Mouse (Mus musculus) CH12.LX (cell line): ENCODE measurements around the gene Dll3. TPM values are rescaled to one million over a fixed set of nuclear protein-coding genes. Genes with fewer than 3 reads are reported as not detected.

Experiments used
- DNase-seq: peaks from one replicate; pipeline ENCODE4 v3.0.0-alpha.2; 2013; ENCODE audit errors: extremely low read depth
- H3K27ac ChIP-seq: 2 replicates; pipeline ENCODE4 v1.5.1; 2012; ENCODE audit warnings: low read depth, mild to moderate bottlenecking, control low read depth, moderate library complexity; ENCODE audit not compliant: insufficient read depth
- H3K27me3 ChIP-seq: replicated peaks from 2 replicates; pipeline ENCODE3; 2012; ENCODE audit warnings: inconsistent platforms
- H3K36me3 ChIP-seq, 2 experiments: replicated peaks in 1 of 2; 2 replicates each; pipeline versions ENCODE3 to v1.6.1; 2012; ENCODE audit warnings: inconsistent platforms in 1 of 2, low read length in 1 of 2, mild to moderate bottlenecking in 1 of 2, mixed read lengths in 1 of 2, moderate library complexity in 1 of 2; ENCODE audit not compliant: control insufficient read depth in 1 of 2, insufficient read depth in 1 of 2
- H3K4me1 ChIP-seq, 2 experiments: 2 replicates each; pipeline ENCODE4 v1.6.1; 2012; ENCODE audit warnings: inconsistent platforms in 1 of 2, moderate library complexity in 1 of 2; ENCODE audit not compliant: insufficient read depth in 2 of 2, control insufficient read depth in 1 of 2
- H3K4me2 ChIP-seq: 2 replicates; pipeline ENCODE4 v1.6.1; 2012; ENCODE audit warnings: low read depth, mild to moderate bottlenecking, control low read depth; ENCODE audit not compliant: poor library complexity, insufficient read depth, severe bottlenecking
- H3K4me3 ChIP-seq, 3 experiments: fragments of 150-350 bp in 1 of 3; sonication (generic) in 1 of 3; replicated peaks in 1 of 3; 2 replicates each; pipeline versions ENCODE3 to v1.5.1; 2011 to 2012; ENCODE audit warnings: low read depth in 2 of 3, low read length in 2 of 3, mild to moderate bottlenecking in 2 of 3, moderate library complexity in 2 of 3, control low read depth in 1 of 3, improper control_type of control experiment in 1 of 3, inconsistent platforms in 1 of 3, mixed read lengths in 1 of 3; ENCODE audit not compliant: poor library complexity in 1 of 3
- H3K79me2 ChIP-seq: replicated peaks from 2 replicates; pipeline ENCODE4 v1.6.1; 2012; ENCODE audit warnings: mild to moderate bottlenecking, moderate library complexity; ENCODE audit not compliant: control insufficient read depth, poor library complexity, insufficient read depth, severe bottlenecking; ENCODE audit errors: extremely low read depth
- H3K9ac ChIP-seq: 2 replicates; pipeline ENCODE4 v1.6.1; 2012; ENCODE audit warnings: low read depth, mild to moderate bottlenecking, control low read depth, moderate library complexity; ENCODE audit not compliant: insufficient read depth
- H3K9me3 ChIP-seq: replicated peaks from 2 replicates; pipeline ENCODE3; 2012; ENCODE audit warnings: low read length, inconsistent platforms, mixed read lengths
- BHLHE40 ChIP-seq: IDR thresholded peaks from 2 replicates; pipeline ENCODE4 v1.6.1; 2011; ENCODE audit warnings: mild to moderate bottlenecking, low read depth, low read length, improper control_type of control experiment
- CHD1 ChIP-seq: IDR thresholded peaks from 2 replicates; pipeline ENCODE4 v1.6.1; 2012; ENCODE audit warnings: low read depth, low read length, improper control_type of control experiment, inconsistent platforms
- CHD2 ChIP-seq: IDR thresholded peaks from 2 replicates; pipeline ENCODE4 v1.6.1; 2011; ENCODE audit warnings: low read length, improper control_type of control experiment
- CTCF ChIP-seq, 2 experiments: IDR thresholded peaks in 1 of 2; conservative IDR thresholded peaks in 1 of 2; 2 replicates each; pipeline ENCODE4 v1.5.1; 2011 to 2012; ENCODE audit warnings: low read depth in 2 of 2, low read length in 2 of 2, improper control_type of control experiment in 1 of 2, inconsistent platforms in 1 of 2, mild to moderate bottlenecking in 1 of 2, moderate library complexity in 1 of 2
- E2F4 ChIP-seq: IDR thresholded peaks from 2 replicates; pipeline ENCODE4 v1.6.1; 2011; ENCODE audit warnings: low read depth, low read length, improper control_type of control experiment; ENCODE audit not compliant: insufficient replicate concordance
- ELF1 ChIP-seq: IDR thresholded peaks from 2 replicates; pipeline ENCODE4 v1.6.1; 2014; ENCODE audit warnings: low read depth, mild to moderate bottlenecking, inconsistent platforms, low read length, improper control_type of control experiment
- EP300 ChIP-seq: IDR thresholded peaks from 2 replicates; pipeline ENCODE4 v1.6.1; 2011; ENCODE audit warnings: low read length, improper control_type of control experiment
- ETS1 ChIP-seq: conservative IDR thresholded peaks from 2 replicates; pipeline ENCODE4 v1.6.1; 2012; ENCODE audit warnings: low read depth, mild to moderate bottlenecking, inconsistent platforms, low read length, improper control_type of control experiment, moderate library complexity
- GABPA ChIP-seq: IDR thresholded peaks from 2 replicates; pipeline ENCODE4 v1.6.1; 2012; ENCODE audit warnings: low read depth, low read length, improper control_type of control experiment, inconsistent platforms; ENCODE audit not compliant: insufficient replicate concordance
- HCFC1 ChIP-seq: IDR thresholded peaks from 2 replicates; pipeline ENCODE4 v1.6.1; 2012; ENCODE audit warnings: low read depth, mild to moderate bottlenecking, inconsistent platforms, low read length, improper control_type of control experiment
- IRF4 ChIP-seq: IDR thresholded peaks from 2 replicates; pipeline ENCODE4 v1.6.1; 2014; ENCODE audit warnings: low read depth, mild to moderate bottlenecking, inconsistent platforms, low read length, improper control_type of control experiment
- JUN ChIP-seq: IDR thresholded peaks from 2 replicates; pipeline ENCODE4 v1.6.1; 2011; ENCODE audit warnings: low read depth, mild to moderate bottlenecking, low read length, improper control_type of control experiment, moderate library complexity; ENCODE audit not compliant: insufficient read depth
- JUND ChIP-seq: conservative IDR thresholded peaks from 2 replicates; pipeline ENCODE4 v1.6.1; 2011; ENCODE audit warnings: low read depth, low read length, improper control_type of control experiment
- KAT2A ChIP-seq: IDR thresholded peaks from 2 replicates; pipeline ENCODE4 v1.6.1; 2012; ENCODE audit warnings: low read length, improper control_type of control experiment, inconsistent platforms; ENCODE audit not compliant: insufficient replicate concordance
- MAFK ChIP-seq: IDR thresholded peaks from 2 replicates; pipeline ENCODE4 v1.6.1; 2011; ENCODE audit warnings: low read length, improper control_type of control experiment; ENCODE audit not compliant: insufficient replicate concordance
- MAX ChIP-seq: IDR thresholded peaks from 2 replicates; pipeline ENCODE4 v1.6.1; 2011; ENCODE audit warnings: low read length, improper control_type of control experiment
- MAZ ChIP-seq: IDR thresholded peaks from 2 replicates; pipeline ENCODE4 v1.6.1; 2012; ENCODE audit warnings: low read depth, mild to moderate bottlenecking, inconsistent platforms, low read length, improper control_type of control experiment, moderate library complexity
- MEF2A ChIP-seq: IDR thresholded peaks from 2 replicates; pipeline ENCODE4 v1.6.1; 2014; ENCODE audit warnings: low read depth, mild to moderate bottlenecking, inconsistent platforms, low read length, improper control_type of control experiment, borderline replicate concordance
- MXI1 ChIP-seq: IDR thresholded peaks from 2 replicates; pipeline ENCODE4 v1.6.1; 2011; ENCODE audit warnings: mild to moderate bottlenecking, low read depth, low read length, improper control_type of control experiment
- MYC ChIP-seq: IDR thresholded peaks from 2 replicates; pipeline ENCODE4 v1.6.1; 2011; ENCODE audit warnings: low read depth, mild to moderate bottlenecking, improper control_type of control experiment, low read length
- NELFE ChIP-seq: IDR thresholded peaks from 2 replicates; pipeline ENCODE4 v1.6.1; 2011; ENCODE audit warnings: low read depth, low read length, improper control_type of control experiment
- NRF1 ChIP-seq: IDR thresholded peaks from 2 replicates; pipeline ENCODE4 v1.6.1; 2014; ENCODE audit warnings: low read depth, mild to moderate bottlenecking, inconsistent platforms, low read length, improper control_type of control experiment, moderate library complexity
- PAX5 ChIP-seq: IDR thresholded peaks from 2 replicates; pipeline ENCODE4 v1.6.1; 2012; ENCODE audit warnings: low read length, inconsistent platforms, mixed read lengths
- POLR2A ChIP-seq: IDR thresholded peaks from 2 replicates; pipeline ENCODE4 v1.6.1; 2011; ENCODE audit warnings: low read depth, mild to moderate bottlenecking, improper control_type of control experiment, low read length
- POLR2AphosphoS2 ChIP-seq: IDR thresholded peaks from 2 replicates; pipeline ENCODE4 v1.6.1; 2011; ENCODE audit warnings: low read depth, low read length, improper control_type of control experiment
- RAD21 ChIP-seq: IDR thresholded peaks from 2 replicates; pipeline ENCODE4 v1.6.1; 2011; ENCODE audit warnings: low read depth, mild to moderate bottlenecking, low read length, improper control_type of control experiment, moderate library complexity
- RCOR1 ChIP-seq: conservative IDR thresholded peaks from 2 replicates; pipeline ENCODE4 v1.6.1; 2012; ENCODE audit warnings: low read depth, mild to moderate bottlenecking, inconsistent platforms, low read length, improper control_type of control experiment
- SIN3A ChIP-seq: IDR thresholded peaks from 2 replicates; pipeline ENCODE4 v1.6.1; 2012; ENCODE audit warnings: low read length, improper control_type of control experiment, inconsistent platforms
- SMC3 ChIP-seq: IDR thresholded peaks from 2 replicates; pipeline ENCODE4 v1.6.1; 2011; ENCODE audit warnings: low read depth, low read length, improper control_type of control experiment
- TBP ChIP-seq: conservative IDR thresholded peaks from 2 replicates; pipeline ENCODE4 v1.6.1; 2011; ENCODE audit warnings: low read depth, low read length, improper control_type of control experiment
- TCF12 ChIP-seq: IDR thresholded peaks from 2 replicates; pipeline ENCODE4 v1.6.1; 2014; ENCODE audit warnings: low read depth, mild to moderate bottlenecking, inconsistent platforms, low read length, improper control_type of control experiment
- UBTF ChIP-seq: IDR thresholded peaks from 2 replicates; pipeline ENCODE4 v1.6.1; 2012; ENCODE audit warnings: low read depth, mild to moderate bottlenecking, inconsistent platforms, low read length, improper control_type of control experiment, moderate library complexity
- USF1 ChIP-seq: IDR thresholded peaks from 2 replicates; pipeline ENCODE4 v1.6.1; 2014; ENCODE audit warnings: low read depth, mild to moderate bottlenecking, inconsistent platforms, low read length, improper control_type of control experiment
- USF2 ChIP-seq: conservative IDR thresholded peaks from 2 replicates; pipeline ENCODE4 v1.6.1; 2011; ENCODE audit warnings: low read depth, low read length, improper control_type of control experiment
- ZC3H11A ChIP-seq: IDR thresholded peaks from 2 replicates; pipeline ENCODE4 v1.6.1; 2012; ENCODE audit warnings: low read depth, mild to moderate bottlenecking, inconsistent platforms, low read length, improper control_type of control experiment
- ZKSCAN1 ChIP-seq: IDR thresholded peaks from 2 replicates; pipeline ENCODE4 v1.6.1; 2012; ENCODE audit warnings: low read depth, inconsistent platforms, low read length, improper control_type of control experiment, borderline replicate concordance
- ZMIZ1 ChIP-seq: IDR thresholded peaks from 2 replicates; pipeline ENCODE4 v1.6.1; 2012; ENCODE audit warnings: low read depth, mild to moderate bottlenecking, inconsistent platforms, low read length, improper control_type of control experiment
- ZNF384 ChIP-seq: IDR thresholded peaks from 2 replicates; pipeline ENCODE4 v1.6.1; 2012; ENCODE audit warnings: low read depth, low read length, improper control_type of control experiment, inconsistent platforms
- dilution Hi-C: fragments of 300-500 bp; cut with MboI; formaldehyde crosslinking; loops from 2 replicates; pipeline ENCODE4 v1.14.3; 2020; ENCODE audit warnings: low sequenced_read_pairs; ENCODE audit not compliant: extremely low pct_unique_long_range_greater_than_20kb, extremely low pct_ligation_motif_present
- in situ Hi-C: fragments of 300-500 bp; cut with MboI; formaldehyde crosslinking; loops from 3 replicates; pipeline ENCODE4 v1.14.3; 2019; ENCODE audit warnings: low sequenced_read_pairs, low pct_ligation_motif_present, low pct_unique_long_range_greater_than_20kb, mixed read lengths
- polyA plus RNA-seq: library from polyadenylated mRNA; unstranded; fragments of >175 nt; gene quantifications from 2 replicates; pipeline ENCODE4 v1.2.1, GENCODE M21; 2012; ENCODE audit warnings: low read depth; ENCODE audit not compliant: insufficient read length
- total RNA-seq, 2 experiments: library from RNA; depleted of rRNA; stranded (reverse); fragments of 300-350 nt in 1 of 2; fragments of >200 nt in 1 of 2; gene quantifications; 2 replicates each; pipeline ENCODE4 v1.2.3; 2012 to 2014

Gene Dll3
- total and polyA plus RNA-seq, 3 experiments: 0.11 to 0.29 TPM; not detected in 1

DNA sequence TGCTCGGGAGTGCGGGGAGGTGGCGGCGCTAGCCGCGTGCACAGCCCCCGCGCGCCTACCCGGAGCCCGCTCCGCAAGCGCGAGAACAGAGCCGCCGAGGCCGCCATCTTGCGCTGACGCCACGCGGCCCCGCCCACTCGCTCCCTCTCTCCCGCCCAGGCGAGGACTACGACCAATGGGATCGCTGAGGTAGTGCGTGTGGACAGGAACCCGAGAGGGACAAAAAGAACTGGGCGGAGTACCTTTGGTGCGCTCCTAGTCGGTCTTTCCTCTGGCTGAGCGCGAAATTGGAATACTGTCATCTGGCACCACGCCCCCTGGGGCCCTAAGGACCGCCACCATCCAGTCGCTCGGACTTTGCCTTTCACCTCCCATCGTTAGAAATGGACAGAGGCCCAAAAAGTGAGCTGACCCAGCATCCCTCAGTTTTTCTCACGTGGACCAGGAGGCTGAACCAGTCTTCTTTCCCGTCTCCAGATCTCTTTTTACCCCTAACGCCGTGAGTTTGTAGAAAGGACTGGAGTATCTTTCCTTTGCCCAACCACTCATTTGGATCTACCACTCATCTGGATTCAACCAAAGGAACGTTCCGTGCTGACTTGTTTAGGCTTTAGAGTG lies 10.0 kb upstream of the Dll3 start, which contains the start of gene Timm50:
TSS of gene Timm50 (minus strand) at position 147 of the 618 bp plus-strand sequence.
- H3K27me3 ChIP-seq: no peaks in the 10 kb centered on the region
- H3K4me2 ChIP-seq: peak within 1 kb of the TSS; percentile 91
- H3K4me3 ChIP-seq: peak within 1 kb of the TSS; percentile 87 to 94 (median 87)
- peaks cover 55 to 66% of the 10 kb centered on the region in 2 experiments for H3K36me3 ChIP-seq
- TF ChIP-seq ELF1 (peak; percentile 65; the same call in 1 of the 2 replicates), POLR2A (peak; percentile 90), USF2 (no peak), ZC3H11A (no peak), EP300 (no peak), SIN3A (peak; percentile 95), E2F4 (peak; percentile 98), IRF4 (0 out of 2 replicates have a peak, but pooled peaks have one; percentile 43), NRF1 (peak; percentile 68), MYC (peak; percentile 76), MAX (peak; percentile 65; the same call in 1 of the 2 replicates), CHD2 (peak; percentile 76; the same call in 1 of the 2 replicates), SMC3 (no peak), HCFC1 (peak; percentile 88), ZMIZ1 (peak; percentile 75; the same call in 1 of the 2 replicates), GABPA (no peak), CHD1 (no peak), MEF2A (peak; percentile 42; the same call in 1 of the 2 replicates), TCF12 (peak; percentile 95), NELFE (peak; percentile 90), PAX5 (no peak), MXI1 (peak; percentile 86; the same call in 1 of the 2 replicates), RCOR1 (no peak), MAFK (no peak; the same call in 1 of the 2 replicates), RAD21 (no peak), TBP (peak; percentile 82), ETS1 (no peak), UBTF (no peak), ZNF384 (no peak), KAT2A (peak; percentile 82; the same call in 1 of the 2 replicates), MAZ (0 out of 2 replicates have a peak, but pooled peaks have one; percentile 23), USF1 (no peak), CTCF (conservative IDR thresholded peaks at IDR 0.05 in 1 of 2, IDR thresholded peaks at IDR 0.05 in 1 of 2; ENCODE audit: low read depth in 2 of 2, low read length in 2 of 2) (no peak), ZKSCAN1 (no peak), POLR2AphosphoS2 (peak; percentile 61; the same call in 1 of the 2 replicates), BHLHE40 (no peak), JUND (no peak), JUN (no peak)
- peak; percentile 94 for DNase-seq
- H3K79me2 ChIP-seq: peaks cover 17% of the 10 kb centered on the region
- peaks cover 3 to 12% of the 10 kb centered on the region in 2 experiments; a peak in 3 of 4 replicates for H3K4me1 ChIP-seq
- no peak within 1 kb of the TSS for H3K27ac ChIP-seq
- in situ Hi-C loops: no loop called here
- H3K9me3 ChIP-seq: no peaks in the 10 kb centered on the region
- H3K9ac ChIP-seq: peak within 1 kb of the TSS; percentile 90
- dilution Hi-C loops: no loop called here
